Mouse (Mus musculus): ENCODE measurements around the gene Dab1.

GRCm38 (mm10) chr4:103677195-103677594 lies 58.0 kb downstream of the Dab1 start:
- TF ChIP-seq CTCF (IDR thresholded peaks at IDR 0.05; ENCODE audit: control insufficient read depth, insufficient read depth, insufficient read length) = no peak
- TF ChIP-seq CEBPB (IDR thresholded peaks at IDR 0.05; ENCODE audit: low read depth) = no peak
- TF ChIP-seq USF1 (IDR thresholded peaks at IDR 0.05; ENCODE audit: low read depth) = no peak
- no peak for TF ChIP-seq MYOD1 (IDR thresholded peaks at IDR 0.05; ENCODE audit: control insufficient read depth, insufficient read length, low read depth)
